Mouse (Mus musculus) liver, embryonic 14.5 days (tissue): ENCODE data around the gene Cib3. TPM values are rescaled to one million over a fixed set of nuclear protein-coding genes. Genes with fewer than 3 reads are reported as not detected.
A peak's percentile ranks its signal among the peaks of the same experiment; 100 is the strongest.

Source experiments
- ATAC-seq: fragments of 200-750 bp; cut with Nextera tagmentation; 2 replicates; pipeline ENCODE4 v1.8.0; 2017; ENCODE audit warnings: moderate number of reproducible peaks, mild to moderate bottlenecking, moderate library complexity; ENCODE audit not compliant: insufficient read depth
- DNase-seq, 3 experiments: peaks; one replicate each; pipeline ENCODE4 v3.0.0-alpha.2; 2012 to 2013; ENCODE audit warnings: low read depth in 3 of 3, low spot score in 3 of 3
- H3K27ac ChIP-seq: fragments of 300-500 bp; sonication (generic); 2 replicates; pipeline ENCODE4 v1.5.1; 2014; ENCODE audit warnings: moderate library complexity, mild to moderate bottlenecking, control low read depth, inconsistent platforms
- H3K27me3 ChIP-seq: fragments of 300-500 bp; sonication (generic); 2 replicates; pipeline ENCODE4 v1.6.1; 2014; ENCODE audit warnings: mild to moderate bottlenecking, low read length, moderate library complexity; ENCODE audit not compliant: control insufficient read depth, insufficient read depth
- H3K36me3 ChIP-seq: fragments of 300-500 bp; sonication (generic); replicated peaks from 2 replicates; pipeline ENCODE4 v1.6.1; 2014; ENCODE audit warnings: low read depth; ENCODE audit not compliant: control insufficient read depth, insufficient read depth
- H3K4me1 ChIP-seq, 2 experiments: fragments of 200-500 bp in 1 of 2; fragments of 300-500 bp in 1 of 2; sonication (generic) in 1 of 2; replicated peaks; 2 replicates each; pipeline ENCODE4 v1.6.1; 2012 to 2014; ENCODE audit warnings: antibody characterized with exemption in 1 of 2, inconsistent platforms in 1 of 2, low read length in 1 of 2; ENCODE audit not compliant: control insufficient read depth in 2 of 2, insufficient read depth in 2 of 2
- H3K4me2 ChIP-seq: fragments of 300-500 bp; sonication (generic); 2 replicates; pipeline ENCODE4 v1.6.1; 2014; ENCODE audit warnings: low read depth, mild to moderate bottlenecking, control low read depth, moderate library complexity
- H3K4me3 ChIP-seq, 2 experiments: fragments of 200-500 bp in 1 of 2; fragments of 300-500 bp in 1 of 2; sonication (generic) in 1 of 2; 2 replicates each; pipeline ENCODE4 v1.5.1; 2012 to 2014; ENCODE audit warnings: low read depth in 2 of 2, low read length in 2 of 2, mild to moderate bottlenecking in 2 of 2, control low read depth in 1 of 2, inconsistent platforms in 1 of 2, moderate library complexity in 1 of 2; ENCODE audit not compliant: insufficient read depth in 1 of 2
- H3K9ac ChIP-seq: fragments of 300-500 bp; sonication (generic); replicated peaks from 2 replicates; pipeline ENCODE4 v1.6.1; 2014; ENCODE audit warnings: mild to moderate bottlenecking, control low read depth, moderate library complexity
- H3K9me3 ChIP-seq: fragments of 300-500 bp; sonication (generic); 2 replicates; pipeline ENCODE4 v1.6.1; 2016; ENCODE audit warnings: low read length, mixed read lengths; ENCODE audit not compliant: control insufficient read depth
- CTCF ChIP-seq: IDR thresholded peaks from 2 replicates; pipeline ENCODE4 v1.5.1; 2016; ENCODE audit warnings: antibody characterized with exemption, low read depth, control low read depth
- EP300 ChIP-seq: IDR thresholded peaks from 2 replicates; pipeline ENCODE4 v1.6.1; 2016; ENCODE audit warnings: antibody characterized with exemption, low read depth
- WGBS: fragments of 180-500 bp; shearing (Covaris S2); extraction: QIAGEN DNeasy Blood & Tissue Kit; methylation state at CpG from one replicate; pipeline ENCODE4 v1.1.7; 2014; ENCODE audit not compliant: insufficient replicate concordance; 5-methylcytosine and 5-hydroxymethylcytosine counted together
- polyA plus RNA-seq, 2 experiments: library from polyadenylated mRNA; depleted of rRNA in 1 of 2; stranded (reverse) in 1 of 2; unstranded in 1 of 2; fragments of >200 nt; fragmentation: Nextera tagmentation in 1 of 2; extraction: Ambion mirVana in 1 of 2; gene quantifications; 2 replicates each; pipeline versions ENCODE4 v1.2.1 to v1.2.3; 2012 to 2014

Gene Cib3
- polyA plus RNA-seq, 2 experiments, result 0.24 TPM; not detected in 1

- H3K9me3 ChIP-seq, result no peaks in the 10 kb centered on the region
- ATAC-seq (no peak), DNase-seq (no peak)
- H3K4me3 ChIP-seq, result no peak overlapping the region
- H3K27me3 ChIP-seq, result no peaks in the 10 kb centered on the region
- no peak overlapping the region for H3K4me2 ChIP-seq
- 70% methylated on average over 1 of the region's 1 CpGs for WGBS
- peaks cover 0 to 1% of the 10 kb centered on the region in 2 experiments; a peak in 2 of 4 replicates for H3K4me1 ChIP-seq
- TF ChIP-seq CTCF, result no peak
- no peak for TF ChIP-seq EP300
- no peak overlapping the region for H3K9ac ChIP-seq
- no peak overlapping the region for H3K27ac ChIP-seq
- H3K36me3 ChIP-seq, result no peaks in the 10 kb centered on the region
These were observed 791 bp downstream of the Cib3 start for GRCm38 (mm10) chr8:72211846-72212245.

GRCm38 (mm10) chr8:72210710-72211109 is 1.9 kb downstream of the Cib3 start:
- ATAC-seq (no peak), DNase-seq (no peak)
- Histone ChIP-seq H3K4me1 (no peaks in the 10 kb centered on the region), H3K4me3 (no peak overlapping the region), H3K27me3 (no peaks in the 10 kb centered on the region), H3K9me3 (no peaks in the 10 kb centered on the region), H3K4me2 (no peak overlapping the region), H3K27ac (no peak overlapping the region), H3K36me3 (no peaks in the 10 kb centered on the region), H3K9ac (no peak overlapping the region)
- WGBS, result 26% methylated on average over 2 of the region's 2 CpGs
- TF ChIP-seq EP300, result no peak
- TF ChIP-seq CTCF, result 0 out of 2 replicates have a peak, but pooled peaks have one; percentile 25

GRCm38 (mm10) chr8:72210222-72210621 is 2.4 kb downstream of the Cib3 start:
- no peaks in the 10 kb centered on the region for H3K36me3 ChIP-seq
- no peak for ATAC-seq

GRCm38 (mm10) chr8:72208582-72208981 is 4.1 kb downstream of the Cib3 start:
- DNase-seq (no peak), ATAC-seq (no peak)
- no peaks in the 10 kb centered on the region for H3K36me3 ChIP-seq
- no peak for TF ChIP-seq CTCF
- TF ChIP-seq EP300, result no peak
- no peaks in the 10 kb centered on the region for H3K4me1 ChIP-seq
- no peaks in the 10 kb centered on the region for H3K9me3 ChIP-seq
- H3K9ac ChIP-seq, result no peak overlapping the region
- H3K27me3 ChIP-seq, result no peaks in the 10 kb centered on the region
- H3K4me2 ChIP-seq, result no peak overlapping the region
- no peak overlapping the region for H3K4me3 ChIP-seq
- WGBS, result 44% methylated on average over 1 of the region's 1 CpGs
- H3K27ac ChIP-seq, result no peak overlapping the region

More at GRCm38 (mm10) chr8:72210222-72210621, 2.4 kb downstream of the Cib3 start:
- Histone ChIP-seq H3K9me3 (no peaks in the 10 kb centered on the region), H3K4me2 (no peak overlapping the region), H3K9ac (no peak overlapping the region), H3K27ac (no peak overlapping the region), H3K27me3 (no peaks in the 10 kb centered on the region), H3K4me3 (no peak overlapping the region), H3K4me1 (no peaks in the 10 kb centered on the region)
- DNase-seq, result no peak
- TF ChIP-seq CTCF (no peak), EP300 (no peak)
- WGBS, result 60% methylated on average over 4 of the region's 4 CpGs

GRCm38 (mm10) chr8:72197997-72198396 is 14.6 kb downstream of the Cib3 start:
- no peak for ATAC-seq
- no peak overlapping the region for H3K9ac ChIP-seq
- 46% methylated on average over 8 of the region's 8 CpGs for WGBS

More at GRCm38 (mm10) chr8:72197997-72198396, 14.6 kb downstream of the Cib3 start:
- no peaks in the 10 kb centered on the region for H3K36me3 ChIP-seq
- DNase-seq, result no peak
- H3K4me3 ChIP-seq, result no peak overlapping the region
- no peaks in the 10 kb centered on the region for H3K4me1 ChIP-seq
- no peak for TF ChIP-seq EP300
- no peak for TF ChIP-seq CTCF
- no peak overlapping the region for H3K27ac ChIP-seq
- H3K27me3 ChIP-seq, result no peaks in the 10 kb centered on the region
- no peak overlapping the region for H3K4me2 ChIP-seq
- peaks cover 3% of the 10 kb centered on the region for H3K9me3 ChIP-seq
